Mouse (Mus musculus) cortical plate, adult 2 months (tissue): Measurements from ENCODE around the gene Baat.
"Not testable (repeated sequence)": the region's sequence is repeated elsewhere in the genome, so short reads cannot be mapped to it uniquely, and the experiment has no call there.

ENCODE experiments used
- CTCF ChIP-seq: fragments of 200-500 bp; IDR thresholded peaks from 2 replicates; pipeline ENCODE4 v1.5.1; 2011; ENCODE audit warnings: mild to moderate bottlenecking, control low read depth, low read length; ENCODE audit not compliant: insufficient read depth; ENCODE audit errors: extremely low read depth
- POLR2A ChIP-seq: fragments of 200-500 bp; IDR thresholded peaks from 2 replicates; pipeline ENCODE4 v1.6.1; 2011; ENCODE audit warnings: mild to moderate bottlenecking, low read length, control low read depth; ENCODE audit not compliant: insufficient read depth; ENCODE audit errors: extremely low read depth

- TF ChIP-seq CTCF, POLR2A: not testable (repeated sequence)
Measured at GRCm38 (mm10) chr4:49451133-49451847, 55.1 kb downstream of the Baat start.
